Mouse (Mus musculus) G1E (cell line): Measurements from ENCODE around the gene Olfr18. TPM values are rescaled to one million over a fixed set of nuclear protein-coding genes. Genes with fewer than 3 reads are reported as not detected.
A peak's percentile ranks its signal among the peaks of the same experiment; 100 is the strongest.

Experiments used
- ATAC-seq: 2 replicates; pipeline ENCODE4 v1.8.0; 2016; ENCODE audit warnings: mild to moderate bottlenecking; ENCODE audit not compliant: insufficient number of reproducible peaks, poor library complexity, low FRiP score, severe bottlenecking; ENCODE audit errors: extremely low read depth
- DNase-seq: peaks from one replicate; pipeline ENCODE4 v3.0.0; 2012; ENCODE audit warnings: low spot score
- H3K27me3 ChIP-seq: 2 replicates; pipeline ENCODE4 v1.6.1; 2012; ENCODE audit warnings: mild to moderate bottlenecking, low read length, inconsistent platforms; ENCODE audit not compliant: insufficient read depth
- H3K36me3 ChIP-seq: replicated peaks from 2 replicates; pipeline ENCODE3; 2012; ENCODE audit warnings: mild to moderate bottlenecking, inconsistent platforms
- H3K4me1 ChIP-seq: 2 replicates; pipeline ENCODE4 v1.6.1; 2012; ENCODE audit warnings: low read depth, low read length, inconsistent platforms, mixed read lengths; ENCODE audit not compliant: insufficient read depth
- H3K4me3 ChIP-seq: 2 replicates; pipeline ENCODE4 v1.5.1; 2012; ENCODE audit warnings: low read depth, mild to moderate bottlenecking, inconsistent platforms, low read length, moderate library complexity, mixed read lengths
- H3K9me3 ChIP-seq: replicated peaks from 2 replicates; pipeline ENCODE4 v1.6.1; 2012; ENCODE audit warnings: inconsistent platforms
- CTCF ChIP-seq: IDR thresholded peaks from 2 replicates; pipeline ENCODE4 v1.5.1; 2012; ENCODE audit warnings: low read depth, low read length, inconsistent platforms, mixed read lengths
- GATA1 ChIP-seq: IDR thresholded peaks from 2 replicates; pipeline ENCODE4 v1.6.1; 2012; ENCODE audit warnings: borderline replicate concordance, low read length, inconsistent platforms, mixed read lengths
- GATA2 ChIP-seq: IDR thresholded peaks from 2 replicates; pipeline ENCODE4 v1.6.1; 2012; ENCODE audit warnings: low read depth, low read length, inconsistent platforms, borderline replicate concordance
- POLR2AphosphoS5 ChIP-seq: IDR thresholded peaks from 2 replicates; pipeline ENCODE4 v1.6.1; 2012; ENCODE audit warnings: low read depth, low read length, inconsistent platforms; ENCODE audit not compliant: insufficient replicate concordance
- TAL1 ChIP-seq: conservative IDR thresholded peaks from 2 replicates; pipeline ENCODE4 v1.6.1; 2012; ENCODE audit warnings: low read depth, low read length, inconsistent platforms, mixed read lengths
- polyA plus RNA-seq: library from polyadenylated mRNA; stranded (reverse); fragments of >175 nt; gene quantifications from 2 replicates; pipeline ENCODE4 v1.2.3, GENCODE M21; 2012
- total RNA-seq, 2 experiments: library from RNA; stranded (forward) in 1 of 2; stranded (reverse) in 1 of 2; fragments of 200-1000 nt in 1 of 2; fragments of >200 nt in 1 of 2; fragmentation: Nextera tagmentation in 1 of 2; gene quantifications; 2 replicates each; pipeline ENCODE4 v1.2.3; 2014 to 2017

Gene Olfr18
- not detected in 2 replicates for total RNA-seq (2014; fragmentation: Nextera tagmentation)
- 0.11 and 0.12 TPM in 2 replicates for total RNA-seq (2017)
- not detected in 2 replicates for polyA plus RNA-seq

- H3K36me3 ChIP-seq: no peaks in the 10 kb centered on the region
- ATAC-seq: no peak
- no peak for DNase-seq
- no peak within 1 kb of the TSS for H3K4me3 ChIP-seq
- 0 out of 2 replicates have a peak, but pooled peaks cover 2% of the 10 kb centered on the region for H3K27me3 ChIP-seq
- H3K4me1 ChIP-seq: no peaks in the 10 kb centered on the region
- TF ChIP-seq TAL1 (no peak), CTCF (no peak), POLR2AphosphoS5 (no peak), GATA2 (no peak), GATA1 (no peak)
- no peaks in the 10 kb centered on the region for H3K9me3 ChIP-seq
Observed at GRCm38 (mm10) chr9:20335994-20336393, at the start of gene Olfr18. Gene Olfr18, minus strand, starts transcription at chr9:20336094.

- no peaks in the 10 kb centered on the region for H3K36me3 ChIP-seq
- no peaks in the 10 kb centered on the region for H3K27me3 ChIP-seq
- no peak for TF ChIP-seq POLR2AphosphoS5
- TF ChIP-seq CTCF: no peak
- no peak for TF ChIP-seq GATA2
- no peak for TF ChIP-seq GATA1
- no peak for TF ChIP-seq TAL1
- DNase-seq: peak; percentile 39
- H3K4me3 ChIP-seq: peak overlapping the region; percentile 78
- H3K9me3 ChIP-seq: no peaks in the 10 kb centered on the region
- H3K4me1 ChIP-seq: peaks cover 25% of the 10 kb centered on the region
- ATAC-seq: peak; percentile 48; the same call in 1 of the 2 replicates
Observed at GRCm38 (mm10) chr9:20385343-20385703, 49.4 kb upstream of the Olfr18 start.

GRCm38 (mm10) chr9:20384532-20385342 lies 48.8 kb upstream of the Olfr18 start, which contains the start of gene Zfp560:
Gene Zfp560, minus strand, starts transcription at chr9:20385177.
- H3K36me3 ChIP-seq: no peaks in the 10 kb centered on the region
- peak; percentile 49; the same call in 1 of the 2 replicates for TF ChIP-seq CTCF
- no peak for TF ChIP-seq POLR2AphosphoS5
- TF ChIP-seq TAL1: no peak
- TF ChIP-seq GATA2: no peak
- TF ChIP-seq GATA1: no peak
- DNase-seq (peak; percentile 76), ATAC-seq (peak; percentile 91)
- H3K4me1 ChIP-seq: peaks cover 25% of the 10 kb centered on the region
- H3K9me3 ChIP-seq: no peaks in the 10 kb centered on the region
- peak within 1 kb of the TSS; percentile 78 for H3K4me3 ChIP-seq
- no peaks in the 10 kb centered on the region for H3K27me3 ChIP-seq

GRCm38 (mm10) chr9:20383659-20384058 lies 47.8 kb upstream of the Olfr18 start:
- H3K27me3 ChIP-seq: no peaks in the 10 kb centered on the region
- H3K9me3 ChIP-seq: no peaks in the 10 kb centered on the region
- peaks cover 25% of the 10 kb centered on the region for H3K4me1 ChIP-seq
- peak overlapping the region; percentile 46; the same call in 1 of the 2 replicates for H3K4me3 ChIP-seq
- ATAC-seq (no peak), DNase-seq (no peak)
- H3K36me3 ChIP-seq: no peaks in the 10 kb centered on the region
- TF ChIP-seq GATA2 (no peak), TAL1 (no peak), POLR2AphosphoS5 (no peak), GATA1 (no peak), CTCF (no peak)

GRCm38 (mm10) chr9:20374712-20375111 lies 38.8 kb upstream of the Olfr18 start:
- H3K9me3 ChIP-seq: 0 out of 2 replicates have a peak, but pooled peaks cover 2% of the 10 kb centered on the region
- H3K4me3 ChIP-seq: no peak overlapping the region
- DNase-seq: no peak
- TF ChIP-seq CTCF (0 out of 2 replicates have a peak, but pooled peaks have one; percentile 8), TAL1 (no peak), POLR2AphosphoS5 (no peak)
- H3K36me3 ChIP-seq: no peaks in the 10 kb centered on the region
- H3K4me1 ChIP-seq: no peaks in the 10 kb centered on the region
- H3K27me3 ChIP-seq: no peaks in the 10 kb centered on the region
- ATAC-seq: no peak

- Histone ChIP-seq H3K9me3 (peaks cover 3% of the 10 kb centered on the region; the same call in 1 of the 2 replicates), H3K27me3 (no peaks in the 10 kb centered on the region), H3K36me3 (peaks cover 7% of the 10 kb centered on the region), H3K4me1 (no peaks in the 10 kb centered on the region), H3K4me3 (no peak overlapping the region)
- no peak for DNase-seq
- no peak for ATAC-seq
- TF ChIP-seq GATA2 (no peak), CTCF (no peak), TAL1 (no peak), POLR2AphosphoS5 (no peak), GATA1 (no peak)
Observed at GRCm38 (mm10) chr9:20367311-20367710, 31.4 kb upstream of the Olfr18 start.
